Mouse (Mus musculus) kidney, embryonic 14.5 days (tissue): Measurements from ENCODE around the gene Mlf1. TPM values are rescaled to one million over a fixed set of nuclear protein-coding genes. Genes with fewer than 3 reads are reported as not detected.

Source experiments
- ATAC-seq: fragments of 200-750 bp; cut with Nextera tagmentation; 2 replicates; pipeline ENCODE4 v1.8.0; 2017; ENCODE audit warnings: moderate number of reproducible peaks, mild to moderate bottlenecking, moderate TSS enrichment, moderate library complexity; ENCODE audit not compliant: low FRiP score, low TSS enrichment
- H3K27ac ChIP-seq: fragments of 300-500 bp; sonication (generic); 2 replicates; pipeline ENCODE4 v1.5.1; 2014; ENCODE audit warnings: low read depth, mild to moderate bottlenecking, low read length, moderate library complexity, mixed read lengths
- H3K27me3 ChIP-seq: fragments of 300-500 bp; sonication (generic); 2 replicates; pipeline ENCODE4 v1.6.1; 2014; ENCODE audit warnings: mild to moderate bottlenecking, low read length; ENCODE audit not compliant: control insufficient read depth, insufficient read depth
- H3K36me3 ChIP-seq: fragments of 300-500 bp; sonication (generic); 2 replicates; pipeline ENCODE4 v1.6.1; 2014; ENCODE audit warnings: low read length, mixed read lengths; ENCODE audit not compliant: control insufficient read depth, insufficient read depth
- H3K4me1 ChIP-seq: fragments of 300-500 bp; sonication (generic); 2 replicates; pipeline ENCODE4 v1.6.1; 2014; ENCODE audit warnings: low read length, mixed read lengths; ENCODE audit not compliant: control insufficient read depth, insufficient read depth
- H3K4me2 ChIP-seq: fragments of 300-500 bp; sonication (generic); replicated peaks from 2 replicates; pipeline ENCODE4 v1.6.1; 2014; ENCODE audit warnings: low read depth, mild to moderate bottlenecking, low read length
- H3K4me3 ChIP-seq: fragments of 300-500 bp; sonication (generic); 2 replicates; pipeline ENCODE4 v1.5.1; 2014; ENCODE audit warnings: mild to moderate bottlenecking, low read length
- H3K9ac ChIP-seq: fragments of 300-500 bp; sonication (generic); 2 replicates; pipeline ENCODE4 v1.6.1; 2014; ENCODE audit warnings: low read depth, mild to moderate bottlenecking, low read length, moderate library complexity
- H3K9me3 ChIP-seq: fragments of 300-500 bp; sonication (generic); 2 replicates; pipeline ENCODE4 v1.6.1; 2016; ENCODE audit warnings: low read length; ENCODE audit not compliant: control insufficient read depth
- WGBS: fragments of 180-500 bp; shearing (Covaris S2); extraction: QIAGEN DNeasy Blood & Tissue Kit; methylation state at CpG from one replicate; pipeline ENCODE4 v1.1.7; 2014; 5-methylcytosine and 5-hydroxymethylcytosine counted together
- polyA plus RNA-seq: library from polyadenylated mRNA; unstranded; fragments of >200 nt; fragmentation: Nextera tagmentation; extraction: Ambion mirVana; gene quantifications from 2 replicates; pipeline ENCODE4 v1.2.1, GENCODE M21; 2014

The Mlf1 gene
- polyA plus RNA-seq, 1 experiment from 2014 or later, result 13.4 TPM

DNA sequence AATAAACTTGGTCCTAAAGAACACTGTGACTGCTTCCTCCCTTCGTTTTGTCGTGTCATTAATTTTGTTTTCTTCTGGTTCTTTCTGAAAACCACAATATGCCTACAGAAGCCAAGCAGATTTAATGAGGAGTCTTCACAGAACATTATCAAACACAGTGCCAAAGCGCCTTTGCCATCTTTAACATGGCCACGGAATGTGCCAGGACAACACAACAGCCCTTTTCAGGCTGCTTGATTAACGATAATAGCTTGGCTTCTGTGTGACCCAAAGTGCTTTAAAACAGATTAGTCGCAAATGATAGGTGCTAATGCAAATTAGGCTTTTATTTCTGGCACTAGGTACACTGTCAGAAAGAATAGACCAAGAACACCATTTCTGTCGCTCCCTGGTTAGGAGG is 15.5 kb upstream of the Mlf1 start:
- Histone ChIP-seq H3K9ac (no peak overlapping the region), H3K36me3 (no peaks in the 10 kb centered on the region), H3K27ac (no peak overlapping the region), H3K4me2 (no peak overlapping the region), H3K27me3 (no peaks in the 10 kb centered on the region), H3K9me3 (peaks cover 2% of the 10 kb centered on the region; the same call in 1 of the 2 replicates), H3K4me3 (no peak overlapping the region), H3K4me1 (no peaks in the 10 kb centered on the region)
- 80% methylated on average over 7 of the region's 7 CpGs for WGBS
- no peak for ATAC-seq

DNA sequence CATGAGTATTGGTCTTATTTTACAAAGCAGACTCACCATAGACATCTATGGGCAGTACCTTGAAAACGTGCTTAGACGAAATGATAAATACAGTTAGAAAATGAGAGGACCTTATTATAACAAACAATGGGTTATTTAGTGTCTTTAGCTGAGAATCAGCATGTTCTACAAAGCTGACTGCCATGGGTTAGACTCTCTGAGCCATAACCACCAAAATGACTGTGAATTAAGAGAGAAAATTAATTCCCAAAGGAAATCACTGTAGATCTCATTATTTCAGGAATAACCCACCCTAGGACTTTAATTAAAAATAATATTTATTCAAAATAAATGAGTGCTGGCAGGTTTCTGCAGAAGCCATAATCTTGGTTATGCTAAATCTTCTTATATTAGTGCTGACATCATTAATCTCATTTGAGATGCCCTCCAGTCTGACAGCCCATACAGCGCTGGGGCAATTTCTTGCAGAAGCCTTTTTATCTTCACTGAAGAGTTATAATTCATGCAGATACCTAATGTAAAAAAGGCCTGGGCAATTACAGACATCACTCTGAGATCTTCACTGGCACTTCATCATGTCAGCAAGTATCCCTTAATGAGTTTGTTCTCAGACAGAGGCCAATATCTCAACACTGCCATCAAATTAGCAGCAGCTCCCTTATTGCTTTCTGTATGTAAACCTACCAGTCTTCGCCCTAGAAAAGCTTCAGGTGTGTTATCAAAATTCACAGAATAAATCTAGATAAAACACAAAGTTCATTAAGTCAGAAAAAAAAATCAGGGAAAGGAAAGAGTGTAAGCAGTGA is 7.6 kb upstream of the Mlf1 start:
- no peak for ATAC-seq
- H3K9ac ChIP-seq, result no peak overlapping the region
- no peaks in the 10 kb centered on the region for H3K27me3 ChIP-seq
- H3K4me2 ChIP-seq, result no peak overlapping the region
- H3K9me3 ChIP-seq, result no peaks in the 10 kb centered on the region
- no peak overlapping the region for H3K27ac ChIP-seq
- H3K4me3 ChIP-seq, result no peak overlapping the region
- no peaks in the 10 kb centered on the region for H3K4me1 ChIP-seq
- WGBS, result 77% methylated on average over 4 of the region's 4 CpGs
- H3K36me3 ChIP-seq, result no peaks in the 10 kb centered on the region

DNA sequence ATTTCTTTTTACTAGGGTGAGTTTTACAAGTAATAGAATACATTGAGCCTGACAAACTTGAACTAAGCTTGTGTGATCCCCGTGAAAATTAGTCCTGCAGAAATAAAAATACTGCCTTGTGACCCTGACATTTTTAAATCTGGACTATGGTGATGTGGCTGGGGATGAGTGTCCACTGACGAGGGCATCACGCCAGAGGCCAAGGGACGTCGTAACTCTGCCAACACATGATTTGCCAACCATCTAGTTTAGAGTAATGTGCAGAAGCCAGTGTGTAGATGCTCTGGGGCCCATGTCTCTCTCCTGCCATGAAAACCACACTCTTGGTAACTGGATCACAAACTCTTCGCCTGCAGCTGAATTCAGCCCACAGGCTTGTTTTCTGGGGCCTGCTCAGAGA is 6.4 kb upstream of the Mlf1 start:
- Histone ChIP-seq H3K36me3 (no peaks in the 10 kb centered on the region), H3K4me1 (no peaks in the 10 kb centered on the region), H3K9me3 (no peaks in the 10 kb centered on the region), H3K4me3 (no peak overlapping the region), H3K27me3 (peaks cover 4% of the 10 kb centered on the region; the same call in 1 of the 2 replicates), H3K9ac (no peak overlapping the region), H3K27ac (no peak overlapping the region), H3K4me2 (no peak overlapping the region)
- no peak for ATAC-seq
- WGBS, result 66% methylated on average over 6 of the region's 6 CpGs

DNA sequence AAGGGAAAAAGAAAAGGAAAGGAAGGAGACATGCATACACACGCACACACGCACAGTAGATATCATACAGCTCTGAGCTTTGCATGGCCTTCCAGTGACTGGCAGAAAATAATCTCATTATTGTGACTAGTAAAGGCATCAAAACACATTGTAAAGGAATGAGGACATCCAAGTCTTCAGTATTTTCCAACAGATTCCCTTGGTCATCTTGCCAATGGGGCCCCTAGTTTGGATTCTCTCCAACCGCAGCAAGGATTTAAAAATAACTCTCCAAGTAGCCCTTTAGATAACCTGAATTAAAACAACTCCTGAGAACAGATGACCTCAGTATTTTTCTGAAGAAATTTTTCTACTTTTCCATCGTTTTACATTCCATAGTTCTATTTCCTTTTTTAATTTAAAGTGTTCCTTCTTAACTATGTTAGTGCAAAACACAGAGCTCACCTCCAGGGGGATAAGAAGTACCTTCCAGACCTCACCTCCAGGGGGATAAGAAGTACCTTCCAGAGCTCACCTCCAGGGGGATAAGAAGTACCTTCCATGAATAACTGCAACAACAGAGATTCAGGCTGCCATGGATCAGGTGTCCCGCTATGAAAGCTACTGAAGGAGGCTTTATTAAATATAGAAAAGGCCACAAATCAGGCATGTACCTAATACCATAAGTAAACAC is 4.4 kb upstream of the Mlf1 start:
- ATAC-seq, result no peak
- H3K36me3 ChIP-seq, result no peaks in the 10 kb centered on the region
- H3K27me3 ChIP-seq, result peaks cover 8% of the 10 kb centered on the region
- H3K4me2 ChIP-seq, result no peak overlapping the region
- H3K9ac ChIP-seq, result no peak overlapping the region
- H3K9me3 ChIP-seq, result no peaks in the 10 kb centered on the region
- H3K27ac ChIP-seq, result no peak overlapping the region
- H3K4me1 ChIP-seq, result no peaks in the 10 kb centered on the region
- H3K4me3 ChIP-seq, result no peak overlapping the region
- 84% methylated on average over 5 of the region's 5 CpGs for WGBS

GRCm38 (mm10) chr3:67372194-67372593 is 1.7 kb upstream of the Mlf1 start:
- WGBS, result 82% methylated on average over 4 of the region's 4 CpGs
- no peaks in the 10 kb centered on the region for H3K36me3 ChIP-seq
- no peaks in the 10 kb centered on the region for H3K4me1 ChIP-seq
- no peak overlapping the region for H3K4me3 ChIP-seq
- H3K9ac ChIP-seq, result no peak overlapping the region
- H3K27me3 ChIP-seq, result peaks cover 8% of the 10 kb centered on the region
- H3K9me3 ChIP-seq, result no peaks in the 10 kb centered on the region
- no peak overlapping the region for H3K4me2 ChIP-seq
- ATAC-seq, result no peak
- no peak overlapping the region for H3K27ac ChIP-seq

GRCm38 (mm10) chr3:67372781-67373180 is 1.1 kb upstream of the Mlf1 start:
- WGBS, result 51% methylated on average over 5 of the region's 5 CpGs
- Histone ChIP-seq H3K4me2 (no peak overlapping the region), H3K4me1 (no peaks in the 10 kb centered on the region), H3K36me3 (no peaks in the 10 kb centered on the region), H3K27ac (no peak overlapping the region), H3K27me3 (peaks cover 8% of the 10 kb centered on the region), H3K9me3 (no peaks in the 10 kb centered on the region), H3K9ac (no peak overlapping the region), H3K4me3 (no peak overlapping the region)
- no peak for ATAC-seq

DNA sequence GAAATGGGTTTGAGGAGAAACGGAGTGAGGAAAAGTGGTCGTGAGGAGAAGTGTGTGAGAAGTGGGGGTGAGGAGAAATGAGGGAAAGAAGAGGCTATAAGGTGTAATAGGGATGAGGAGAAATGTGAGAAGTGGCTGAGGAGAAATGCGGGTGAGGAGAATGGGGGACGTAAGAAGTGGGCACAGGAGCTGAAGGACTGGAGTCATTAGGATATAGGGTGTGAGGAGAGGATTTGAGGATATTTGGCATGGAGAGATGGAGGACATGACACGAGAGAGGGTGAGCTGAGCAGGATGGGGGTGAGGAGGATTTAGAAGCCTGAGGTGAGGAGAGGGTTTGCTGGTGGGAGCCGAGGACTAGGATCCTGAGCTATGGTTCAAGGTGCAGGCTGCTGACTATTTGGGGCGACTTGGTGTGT is 472 bp downstream of the Mlf1 start:
- no peak overlapping the region for H3K27ac ChIP-seq
- H3K4me2 ChIP-seq, result peak overlapping the region; percentile 84
- peaks cover 8% of the 10 kb centered on the region for H3K27me3 ChIP-seq
- peak overlapping the region; percentile 50; the same call in 1 of the 2 replicates for H3K9ac ChIP-seq
- H3K4me3 ChIP-seq, result peak overlapping the region; percentile 49
- H3K36me3 ChIP-seq, result no peaks in the 10 kb centered on the region
- 37% methylated on average over 7 of the region's 7 CpGs for WGBS
- no peaks in the 10 kb centered on the region for H3K4me1 ChIP-seq
- no peaks in the 10 kb centered on the region for H3K9me3 ChIP-seq
- peak; percentile 41 for ATAC-seq

DNA sequence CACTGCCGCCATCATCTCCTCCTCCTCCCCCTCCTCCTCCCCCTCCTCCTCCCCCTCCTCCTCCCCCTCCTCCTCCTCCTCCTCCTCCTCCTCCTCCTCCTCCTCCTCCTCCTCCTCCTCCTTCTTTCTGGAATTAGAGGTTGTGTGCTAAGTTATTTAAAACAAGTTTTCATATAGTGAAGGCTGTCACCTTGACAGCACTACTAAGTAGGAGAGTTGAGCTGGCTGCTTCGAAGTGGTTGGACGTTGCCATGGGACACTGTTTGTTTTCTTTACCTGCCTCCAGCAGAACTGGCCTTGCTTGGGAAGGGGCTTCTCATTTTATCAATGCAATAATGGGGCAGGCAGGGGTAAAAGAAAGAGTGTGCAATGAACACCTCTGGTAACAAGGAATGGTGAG is 1.2 kb downstream of the Mlf1 start, which contains the start of gene Gm17402:
Gene Gm17402, minus strand, starts transcription at position 101 of the 400 bp plus-strand sequence.
- Histone ChIP-seq H3K4me3 (peak within 1 kb of the TSS; percentile 49), H3K27me3 (peaks cover 8% of the 10 kb centered on the region), H3K36me3 (no peaks in the 10 kb centered on the region), H3K9me3 (no peaks in the 10 kb centered on the region), H3K9ac (peak within 1 kb of the TSS; percentile 50; the same call in 1 of the 2 replicates), H3K27ac (no peak within 1 kb of the TSS), H3K4me2 (peak within 1 kb of the TSS; percentile 84), H3K4me1 (no peaks in the 10 kb centered on the region)
- no peak for ATAC-seq
- WGBS, result 26% methylated on average over 3 of the region's 3 CpGs

GRCm38 (mm10) chr3:67378215-67378614 is 4.3 kb downstream of the Mlf1 start:
- no peak for ATAC-seq
- Histone ChIP-seq H3K36me3 (no peaks in the 10 kb centered on the region), H3K4me1 (no peaks in the 10 kb centered on the region), H3K9ac (no peak overlapping the region), H3K4me3 (no peak overlapping the region), H3K9me3 (no peaks in the 10 kb centered on the region), H3K27me3 (peaks cover 4% of the 10 kb centered on the region; the same call in 1 of the 2 replicates), H3K27ac (no peak overlapping the region), H3K4me2 (no peak overlapping the region)
